Mouse (Mus musculus): ENCODE measurements around the gene Brd1.
A peak's percentile ranks its signal among the peaks of the same experiment; 100 is the strongest.

Brd1 gene

DNA sequence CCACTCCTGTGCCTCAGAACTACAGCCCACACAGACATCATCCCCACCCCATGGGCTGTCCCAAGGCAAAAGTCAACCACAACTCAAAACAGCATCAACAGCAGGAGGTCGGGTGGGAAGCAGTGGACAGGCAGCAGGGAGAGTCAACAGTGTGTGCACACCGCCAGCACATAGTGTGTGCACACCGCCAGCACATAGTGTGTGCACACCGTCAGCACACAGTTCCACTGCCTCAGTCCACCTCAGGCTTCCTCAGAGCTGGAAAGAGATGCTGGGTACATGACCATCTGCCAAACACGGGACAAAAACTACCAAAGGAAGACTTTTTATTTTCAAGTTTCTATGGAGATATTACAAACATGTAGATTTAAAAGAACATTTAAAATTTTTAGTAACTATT, 47.3 kb downstream of the Brd1 start:
- DNase-seq (ENCODE audit: low spot score): no peak

- no peak for DNase-seq (ENCODE audit: low spot score)
These were observed 50.0 kb downstream of the Brd1 start for GRCm38 (mm10) chr15:88684039-88684438.

DNA sequence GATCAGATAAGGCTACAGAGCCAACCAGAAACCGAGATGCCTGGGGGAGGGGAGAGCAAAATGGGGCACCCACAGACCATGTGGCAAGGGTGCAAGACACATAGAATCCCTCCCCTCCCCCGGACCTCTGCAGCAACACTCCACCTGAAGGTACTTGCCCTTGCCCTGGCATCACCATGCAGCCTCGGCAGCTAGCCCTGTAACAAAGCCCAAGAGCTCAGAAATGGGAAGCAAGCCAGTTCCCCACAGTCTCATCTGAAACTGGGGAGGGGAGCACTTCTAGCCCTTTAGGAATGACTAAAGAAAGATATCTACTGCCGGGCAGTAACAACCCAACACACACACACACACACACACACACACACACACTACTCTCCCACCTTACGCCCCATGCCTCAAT, 53.1 kb downstream of the Brd1 start:
- DNase-seq (ENCODE audit: low spot score): no peak

DNA sequence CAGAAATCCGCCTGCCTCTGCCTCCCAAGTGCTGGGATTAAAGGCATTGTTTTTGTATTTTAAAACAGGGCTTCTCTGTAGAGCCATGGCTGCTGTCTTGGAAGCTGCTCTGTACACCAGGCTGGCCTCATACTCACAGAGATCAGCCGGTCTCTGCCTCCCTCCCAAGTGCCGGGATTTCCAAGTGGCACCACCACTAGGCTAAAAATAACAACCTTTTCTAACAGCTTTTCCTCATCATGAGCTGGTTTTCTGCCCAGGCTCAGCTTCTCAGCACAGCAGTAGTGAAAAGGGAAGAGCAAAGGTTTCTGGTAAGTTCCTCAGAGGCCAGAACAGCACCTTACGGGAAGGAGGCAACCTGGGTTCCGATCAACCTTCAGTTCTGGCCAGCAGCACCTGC, 56.5 kb downstream of the Brd1 start:
- no peak for DNase-seq (ENCODE audit: low spot score)

GRCm38 (mm10) chr15:88675998-88676397, 58.0 kb downstream of the Brd1 start:
- DNase-seq (ENCODE audit: low spot score): no peak

DNA sequence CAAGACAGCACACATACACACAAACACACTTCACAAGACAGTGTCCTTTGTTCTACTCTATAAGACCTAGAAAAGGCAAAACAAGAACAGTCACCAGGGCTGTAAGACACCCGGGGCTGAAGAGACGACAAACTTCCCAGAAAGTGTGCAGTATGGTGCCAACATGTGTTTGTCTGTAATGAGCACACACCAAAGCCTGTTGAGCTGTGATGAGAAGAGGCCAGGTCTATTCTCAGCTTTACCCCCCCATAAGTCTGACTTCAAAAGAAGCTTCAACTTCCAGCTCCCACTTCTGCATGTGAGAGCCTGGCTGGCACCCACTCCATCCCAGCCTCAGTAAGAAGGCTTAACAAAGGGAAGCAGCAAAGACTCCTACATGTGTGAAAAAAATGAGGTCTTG, 65.3 kb downstream of the Brd1 start:
- no peak for DNase-seq (ENCODE audit: low spot score)

DNA sequence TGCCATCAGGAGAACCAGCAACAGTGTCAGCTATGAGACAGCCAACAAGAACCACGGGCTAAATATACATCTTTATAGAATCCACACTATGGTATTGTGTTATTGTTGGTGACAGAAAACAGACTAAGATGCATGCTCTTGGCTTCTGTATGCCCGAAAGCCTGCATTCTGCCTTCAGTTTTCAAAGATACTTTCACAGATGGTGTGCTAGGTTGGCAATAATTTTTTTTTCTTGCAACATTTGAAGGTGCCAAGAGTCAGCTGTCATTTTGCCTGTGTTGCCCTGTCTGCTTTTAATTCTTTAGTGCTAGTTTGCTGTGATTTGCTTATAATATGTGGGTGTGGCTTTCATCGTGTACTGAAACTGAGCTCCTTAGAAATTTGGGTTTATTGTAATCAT, 66.4 kb downstream of the Brd1 start:
- DNase-seq (ENCODE audit: low spot score): no peak

GRCm38 (mm10) chr15:88665846-88666245, 68.2 kb downstream of the Brd1 start:
- DNase-seq (ENCODE audit: low spot score): no peak

DNA sequence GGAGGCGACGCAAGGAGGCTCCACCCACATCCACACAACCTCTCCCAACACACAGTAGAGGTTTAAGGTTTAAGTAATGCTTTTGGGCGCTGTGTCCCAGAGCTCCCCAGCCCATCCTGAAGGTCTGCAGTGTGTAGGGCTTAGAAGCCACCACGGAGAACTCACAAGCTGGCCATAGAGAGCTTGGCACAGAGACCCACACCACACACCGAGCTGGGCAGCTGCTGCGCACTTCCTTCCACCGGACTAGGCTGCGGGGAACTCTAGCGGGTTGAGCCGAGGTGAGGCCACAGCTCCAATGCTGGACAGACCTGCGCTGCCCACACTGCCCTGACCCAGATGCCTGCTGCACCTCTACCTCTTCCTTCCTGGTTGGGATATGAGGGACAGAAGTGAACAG, 71.0 kb downstream of the Brd1 start:
- no peak for DNase-seq (ENCODE audit: low spot score)

GRCm38 (mm10) chr15:88662111-88662850, 71.8 kb downstream of the Brd1 start:
- DNase-seq (ENCODE audit: low spot score): peak; percentile 74

- no peak for DNase-seq (ENCODE audit: low spot score)
These were observed 72.4 kb downstream of the Brd1 start for GRCm38 (mm10) chr15:88661654-88662053.

DNA sequence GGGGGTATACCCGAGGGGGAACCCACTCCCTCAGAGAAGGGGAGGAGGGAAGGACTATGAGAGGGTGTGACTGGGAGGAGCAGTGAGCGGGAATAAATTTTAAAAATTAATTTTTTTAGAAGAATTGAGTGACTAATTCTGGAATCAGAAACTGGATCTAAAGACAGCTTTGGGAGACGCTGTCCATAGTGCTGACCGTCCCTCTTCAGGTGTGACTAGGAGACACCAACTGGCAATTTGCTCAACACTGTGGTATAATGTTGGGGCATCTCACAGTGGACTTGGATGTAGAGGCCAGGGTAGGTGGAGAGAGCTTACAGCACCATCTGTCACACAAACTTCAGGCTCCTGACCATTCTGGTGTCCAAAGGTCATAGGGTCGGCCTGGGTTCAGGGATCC, 82.0 kb downstream of the Brd1 start:
- peak; percentile 58 for DNase-seq (ENCODE audit: low spot score)

- DNase-seq (ENCODE audit: low spot score): peak; percentile 83
These were observed 83.0 kb downstream of the Brd1 start for GRCm38 (mm10) chr15:88651019-88651418.

Data from embryo, embryonic 10 days (tissue).